Comparison of ENCODE assay signal across 22 mouse cellular contexts in the genomic region with DNA sequence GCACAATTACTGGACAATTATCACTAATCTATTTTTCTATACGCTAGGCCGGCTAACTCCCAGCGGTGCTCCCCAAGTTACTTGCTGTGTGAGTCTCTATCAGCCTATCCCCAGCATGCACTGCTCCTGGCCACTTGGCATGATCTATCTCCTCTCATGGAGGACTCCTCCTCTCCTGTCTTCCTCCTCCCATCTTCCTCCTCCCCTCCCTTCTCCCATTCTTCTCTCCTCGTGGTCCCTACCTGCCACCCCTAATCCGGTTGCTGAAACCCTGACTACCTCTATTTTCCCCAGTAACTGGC.
"Had no signal": no experiment of that assay in that cellular context is flagged by ENCODE, and none has a peak within 500 bp of the region (broad histone marks: within the 10 kb centered on the region; RNA-seq: fewer than 3 reads in every experiment).

No protein-coding gene starts in this region.

- H3K36me3 ChIP-seq: heart, embryonic 10.5 days; heart, embryonic 12.5 days; hindbrain, embryonic 10.5 days; hindbrain, embryonic 12.5 days; kidney, embryonic 15.5 days; limb, embryonic 13.5 days; limb, embryonic 15.5 days; liver, embryonic 12.5 days had no signal

- ATAC-seq: forebrain, postnatal 0 days; hindbrain, embryonic 16.5 days; inflammation-experienced regulatory T-cells, adult 6 months; liver, embryonic 12.5 days had no signal

- H3K27me3 ChIP-seq: hindbrain, embryonic 12.5 days; kidney, embryonic 15.5 days; limb, embryonic 13.5 days; limb, embryonic 15.5 days; liver, embryonic 12.5 days had no signal

- H3K4me2 ChIP-seq: heart, embryonic 12.5 days; hindbrain, embryonic 12.5 days; hindbrain, embryonic 14.5 days; kidney, embryonic 15.5 days; limb, embryonic 13.5 days; limb, embryonic 15.5 days; liver, embryonic 12.5 days had no signal

- H3K9ac ChIP-seq: forebrain, postnatal 0 days; heart, embryonic 12.5 days; hindbrain, embryonic 12.5 days; hindbrain, embryonic 14.5 days; kidney, embryonic 15.5 days; limb, embryonic 13.5 days; limb, embryonic 15.5 days; liver, embryonic 12.5 days had no signal

- H3K4me1 ChIP-seq: heart, embryonic 10.5 days; heart, embryonic 12.5 days; hindbrain, embryonic 10.5 days; hindbrain, embryonic 12.5 days; kidney, embryonic 15.5 days; liver, embryonic 12.5 days had no signal

- H3K9me3 ChIP-seq: heart, embryonic 10.5 days; hindbrain, embryonic 10.5 days; kidney, embryonic 15.5 days; limb, embryonic 15.5 days; liver, embryonic 12.5 days had no signal

- H3K4me3 ChIP-seq: heart, embryonic 10.5 days; heart, embryonic 12.5 days; hindbrain, embryonic 10.5 days; hindbrain, embryonic 12.5 days; kidney, embryonic 15.5 days; limb, embryonic 13.5 days; limb, embryonic 15.5 days; liver, embryonic 12.5 days had no signal

- DNase-seq: forebrain, postnatal 0 days; gastrocnemius, postnatal 14 days; gastrocnemius, postnatal 36 days; heart, adult 18-20 months; heart, postnatal 10 days; heart, postnatal 4 days; kidney, adult 11 months; kidney, postnatal 14 days; layer of hippocampus, adult 9-11 months; layer of hippocampus, postnatal 36 days had no signal

- H3K27ac ChIP-seq: heart, embryonic 10.5 days; hindbrain, embryonic 10.5 days; hindbrain, embryonic 12.5 days; hindbrain, embryonic 14.5 days; kidney, embryonic 15.5 days; kidney, postnatal 0 days; limb, embryonic 13.5 days; limb, embryonic 15.5 days; liver, embryonic 12.5 days had no signal
